In the genomic region with DNA sequence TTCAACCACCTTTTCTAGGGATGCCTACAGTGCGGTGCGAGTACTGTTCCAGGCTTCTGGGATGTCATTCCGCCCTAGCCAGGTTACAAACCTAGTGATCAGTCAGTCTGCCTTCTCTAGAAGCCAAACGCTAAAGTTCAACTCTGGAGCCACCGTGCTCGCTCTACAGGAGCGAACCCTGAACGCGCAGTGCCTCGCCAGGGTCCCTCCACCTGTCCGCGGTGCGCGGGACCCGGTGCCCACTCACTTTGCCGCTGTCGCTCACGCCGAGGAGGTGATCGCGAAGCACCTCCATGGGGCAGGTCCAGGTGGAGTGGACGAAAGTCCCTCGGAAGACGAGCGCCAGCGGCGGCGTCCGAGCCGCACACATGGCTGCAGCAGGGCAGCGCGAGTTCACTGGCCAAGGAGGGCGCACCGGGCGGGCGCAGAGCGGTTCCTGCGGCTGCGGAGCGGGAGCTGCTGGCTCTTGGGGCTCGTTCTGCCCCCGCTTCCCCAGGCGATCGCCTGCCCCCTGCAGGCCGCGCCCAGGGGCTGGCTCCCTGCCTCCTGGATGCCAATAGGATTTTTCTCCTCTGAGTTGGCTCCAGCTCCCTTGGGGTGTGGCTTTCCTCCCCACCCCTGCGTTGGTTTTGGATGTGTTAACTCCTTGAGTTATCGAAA, we compare ENCODE assay signal across 8 mouse cellular contexts. TPM values are rescaled to one million over a fixed set of nuclear protein-coding genes. Genes with fewer than 3 reads are reported as not detected.
DNase-seq lines count a peak whose midpoint lies in the region; ATAC-seq and TF ChIP-seq lines count a peak whose summit lies in the region.

No protein-coding gene starts in this region.

- H3K9ac ChIP-seq in forebrain, embryonic 16.5 days (replicated peaks; ENCODE audit: low read depth, low read length), result peak overlapping the region; percentile 53

- DNase-seq in cerebellum, postnatal 14 days, result peak; percentile 35 to 39
- DNase-seq in cerebellum, adult 9-10 months, result no peak
- peak; percentile 74 for DNase-seq in heart, postnatal 25 days (ENCODE audit: low spot score)
- DNase-seq in layer of hippocampus, adult 2 months (ENCODE audit: low spot score in 2 of 2), result peak; percentile 89 to 91
- DNase-seq in lung, adult 2 months, result peak; percentile 67
- peak; percentile 48 for DNase-seq in testis, postnatal 14 days (ENCODE audit: low spot score)

- H3K4me3 ChIP-seq in forebrain, embryonic 16.5 days (replicated peaks; ENCODE audit: low read length), result peak overlapping the region; percentile 48
- peak overlapping the region; percentile 74 for H3K4me3 ChIP-seq in layer of hippocampus, adult 2 months
- H3K4me3 ChIP-seq in lung, adult 2 months (replicated peaks; ENCODE audit: extremely low read depth, low read depth, low read length), result peak overlapping the region; percentile 68

- peaks cover 6% of the 10 kb centered on the region for H3K4me1 ChIP-seq in forebrain, embryonic 16.5 days (replicated peaks; ENCODE audit: control insufficient read depth, insufficient read depth, low read length)
- peaks cover 2% of the 10 kb centered on the region; the same call in 1 of the 2 replicates for H3K4me1 ChIP-seq in lung, adult 2 months (ENCODE audit: control insufficient read depth, insufficient read depth, low read length)

- H3K27ac ChIP-seq in forebrain, embryonic 16.5 days (ENCODE audit: low read length), result no peak overlapping the region
- peak overlapping the region; percentile 96 for H3K27ac ChIP-seq in layer of hippocampus, adult 2 months

- intact Hi-C loops in heart, postnatal 25 days (cut with DNase I), result loop anchor here (2.0 to 10.0 kb wide), 3 partner anchors 97 to 435 kb away; a partner anchor contains a TSS

- ATAC-seq in forebrain, embryonic 16.5 days, result peak; percentile 74
- ATAC-seq in neutrophil, adult 5-6 weeks (ENCODE audit: extremely low read depth, insufficient number of reproducible peaks, low FRiP score, poor library complexity, severe bottlenecking), result peak; percentile 84

- H3K9me3 ChIP-seq in forebrain, embryonic 16.5 days (ENCODE audit: control insufficient read depth, low read length), result 0 out of 2 replicates have a peak, but pooled peaks cover 2% of the 10 kb centered on the region

- 1% methylated on average over 47 of the region's 48 CpGs for WGBS in forebrain, embryonic 16.5 days
- 2% methylated on average over 48 of the region's 48 CpGs for WGBS in lung, adult 2 months

- H3K4me2 ChIP-seq in forebrain, embryonic 16.5 days (ENCODE audit: low read length), result peak overlapping the region; percentile 79

- TF ChIP-seq CTCF in layer of hippocampus, adult 2 months (conservative IDR thresholded peaks at IDR 0.05), result peak; percentile 87
- no peak for TF ChIP-seq CTCF in lung, adult 2 months (IDR thresholded peaks at IDR 0.05; ENCODE audit: insufficient read depth, low read length)

- H3K27me3 ChIP-seq in forebrain, embryonic 16.5 days (replicated peaks; ENCODE audit: control insufficient read depth, insufficient read depth, low read length), result peaks cover 15% of the 10 kb centered on the region

- TF ChIP-seq POLR2A in lung, adult 2 months (IDR thresholded peaks at IDR 0.05; ENCODE audit: borderline replicate concordance, extremely low read depth, low read depth, low read length), result peak; percentile 22; the same call in 1 of the 2 replicates

- no peaks in the 10 kb centered on the region for H3K36me3 ChIP-seq in forebrain, embryonic 16.5 days (ENCODE audit: control insufficient read depth, insufficient read depth)

RNA-seq across cellular contexts. Expression of a gene that starts 1.0 kb away (rescaled TPM):
- 2.9 and 4.4 TPM in 2 replicates for polyA plus RNA-seq in forebrain, embryonic 16.5 days (2015; fragmentation: Nextera tagmentation; extraction: Ambion mirVana)
- 10 to 100 TPM; 15.0 to 20.3 TPM for total RNA-seq in heart, postnatal 25 days (2021)
- 100 to 1,000 TPM; 116 to 125 TPM for total RNA-seq in layer of hippocampus, adult 2 months (2021)
- polyA plus RNA-seq in lung, adult 2 months (2012; rRNA removed), result 3.2 and 5.1 TPM in 2 replicates
- 577 and 629 TPM in 2 replicates for total RNA-seq in neutrophil, adult 5-6 weeks (2017)

Comparison
In these comparisons a context has a peak if more than half of its experiments do, and no peak if none do; other contexts are left out.
1. RNA of a gene that starts 1.0 kb away (total RNA-seq): 577 to 629 TPM in neutrophil, adult 5-6 weeks and 116 to 125 TPM in layer of hippocampus, adult 2 months; 15.0 to 20.3 TPM in heart, postnatal 25 days; every median in the first group is over 4 times any median in the second.
2. Peak in every context shown above with its lines, with median percentiles within 50 percentile points of each other: H3K4me3 ChIP-seq.